Mouse (Mus musculus) lung, embryonic 16.5 days (tissue): ENCODE data around the gene Cfap97d1. TPM values are rescaled to one million over a fixed set of nuclear protein-coding genes. Genes with fewer than 3 reads are reported as not detected.
A peak's percentile ranks its signal among the peaks of the same experiment; 100 is the strongest.

ENCODE experiments used
- ATAC-seq: fragments of 200-750 bp; cut with Nextera tagmentation; 2 replicates; pipeline ENCODE4 v1.8.0; 2017; ENCODE audit warnings: low read depth, mild to moderate bottlenecking, moderate library complexity
- H3K27ac ChIP-seq: fragments of 300-500 bp; sonication (generic); 2 replicates; pipeline ENCODE4 v1.5.1; 2014; ENCODE audit warnings: mild to moderate bottlenecking, control low read depth, low read length
- H3K27me3 ChIP-seq: fragments of 300-500 bp; sonication (generic); 2 replicates; pipeline ENCODE4 v1.6.1; 2014; ENCODE audit warnings: low read depth, low read length, mixed read lengths; ENCODE audit not compliant: control insufficient read depth, insufficient read depth
- H3K36me3 ChIP-seq: fragments of 300-500 bp; sonication (generic); 2 replicates; pipeline ENCODE4 v1.6.1; 2014; ENCODE audit warnings: low read length; ENCODE audit not compliant: control insufficient read depth, insufficient read depth
- H3K4me1 ChIP-seq: fragments of 300-500 bp; sonication (generic); replicated peaks from 2 replicates; pipeline ENCODE4 v1.6.1; 2014; ENCODE audit warnings: low read length, mixed read lengths; ENCODE audit not compliant: control insufficient read depth, insufficient read depth
- H3K4me2 ChIP-seq: fragments of 300-500 bp; sonication (generic); 2 replicates; pipeline ENCODE4 v1.6.1; 2014; ENCODE audit warnings: low read depth, low read length, control low read depth
- H3K4me3 ChIP-seq: fragments of 300-500 bp; sonication (generic); 2 replicates; pipeline ENCODE4 v1.5.1; 2014; ENCODE audit warnings: mild to moderate bottlenecking, low read length, control low read depth
- H3K9ac ChIP-seq: fragments of 300-500 bp; sonication (generic); 2 replicates; pipeline ENCODE4 v1.6.1; 2014; ENCODE audit warnings: low read length, control low read depth
- H3K9me3 ChIP-seq: fragments of 300-500 bp; sonication (generic); 2 replicates; pipeline ENCODE4 v1.6.1; 2016; ENCODE audit warnings: low read length; ENCODE audit not compliant: control insufficient read depth
- WGBS: fragments of 180-500 bp; shearing (Covaris S2); extraction: QIAGEN DNeasy Blood & Tissue Kit; methylation state at CpG from one replicate; pipeline ENCODE4 v1.1.7; 2014; 5-methylcytosine and 5-hydroxymethylcytosine counted together
- polyA plus RNA-seq: library from polyadenylated mRNA; unstranded; fragments of >200 nt; fragmentation: Nextera tagmentation; extraction: Ambion mirVana; gene quantifications from 2 replicates; pipeline ENCODE4 v1.2.1, GENCODE M21; 2015

The Cfap97d1 gene
- polyA plus RNA-seq, 1 experiment from 2014 or later, result not detected

DNA sequence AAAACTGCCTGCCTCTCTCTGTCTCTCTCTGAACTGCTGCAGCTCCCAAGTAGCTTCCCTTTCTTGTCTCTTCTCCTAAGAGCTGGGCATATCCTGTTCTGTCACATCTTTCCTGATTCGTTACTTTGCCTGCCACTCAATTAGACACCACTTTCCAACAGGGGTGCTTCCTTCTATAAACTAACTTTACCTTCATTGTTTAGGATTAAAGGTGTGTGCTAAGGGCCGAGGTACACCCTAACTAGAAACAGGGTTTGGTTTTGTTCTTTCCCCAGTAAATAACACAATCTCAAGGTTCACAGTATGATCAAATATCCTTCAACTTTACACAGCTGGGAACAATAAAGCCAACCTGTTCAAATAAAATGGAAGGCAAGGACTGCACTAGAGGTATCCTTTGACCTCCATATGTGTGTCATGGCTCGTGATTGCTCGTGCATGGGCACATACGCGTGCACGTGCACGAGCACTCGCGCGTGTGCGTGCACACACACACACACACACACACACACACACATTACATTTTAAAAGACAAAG lies 49.0 kb downstream of the Cfap97d1 start:
- Histone ChIP-seq H3K9ac (no peak overlapping the region), H3K27me3 (no peaks in the 10 kb centered on the region; the same call in 1 of the 2 replicates), H3K36me3 (no peaks in the 10 kb centered on the region), H3K27ac (no peak overlapping the region), H3K4me1 (no peaks in the 10 kb centered on the region), H3K9me3 (no peaks in the 10 kb centered on the region), H3K4me2 (no peak overlapping the region), H3K4me3 (no peak overlapping the region)
- 84% methylated on average over 12 of the region's 12 CpGs for WGBS
- no peak for ATAC-seq

DNA sequence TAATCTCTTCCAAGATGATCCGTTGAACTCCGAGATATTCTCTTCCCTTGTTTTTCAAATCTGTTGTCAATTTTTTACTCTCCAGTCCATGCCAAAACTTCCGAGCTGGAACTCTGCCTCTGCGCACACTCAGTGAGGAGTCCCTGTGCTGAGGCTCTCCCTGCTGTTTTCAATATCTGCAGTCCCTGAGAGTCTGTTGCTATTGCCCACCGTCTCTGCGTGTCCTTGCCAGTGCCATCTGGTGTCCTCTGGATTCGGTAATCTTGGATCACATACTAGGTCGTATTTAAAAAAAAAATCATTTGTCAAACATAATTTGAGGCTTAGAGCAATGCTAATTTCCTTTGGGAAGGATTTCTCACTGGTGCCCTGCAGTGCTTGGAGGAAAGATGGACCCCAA lies 50.8 kb downstream of the Cfap97d1 start:
- H3K27me3 ChIP-seq, result no peaks in the 10 kb centered on the region; the same call in 1 of the 2 replicates
- H3K4me3 ChIP-seq, result no peak overlapping the region
- peaks cover 4% of the 10 kb centered on the region; the same call in 1 of the 2 replicates for H3K4me1 ChIP-seq
- no peaks in the 10 kb centered on the region for H3K36me3 ChIP-seq
- no peak overlapping the region for H3K4me2 ChIP-seq
- WGBS, result 61% methylated on average over 8 of the region's 8 CpGs
- no peak overlapping the region for H3K9ac ChIP-seq
- no peak for ATAC-seq
- H3K27ac ChIP-seq, result no peak overlapping the region
- H3K9me3 ChIP-seq, result no peaks in the 10 kb centered on the region

DNA sequence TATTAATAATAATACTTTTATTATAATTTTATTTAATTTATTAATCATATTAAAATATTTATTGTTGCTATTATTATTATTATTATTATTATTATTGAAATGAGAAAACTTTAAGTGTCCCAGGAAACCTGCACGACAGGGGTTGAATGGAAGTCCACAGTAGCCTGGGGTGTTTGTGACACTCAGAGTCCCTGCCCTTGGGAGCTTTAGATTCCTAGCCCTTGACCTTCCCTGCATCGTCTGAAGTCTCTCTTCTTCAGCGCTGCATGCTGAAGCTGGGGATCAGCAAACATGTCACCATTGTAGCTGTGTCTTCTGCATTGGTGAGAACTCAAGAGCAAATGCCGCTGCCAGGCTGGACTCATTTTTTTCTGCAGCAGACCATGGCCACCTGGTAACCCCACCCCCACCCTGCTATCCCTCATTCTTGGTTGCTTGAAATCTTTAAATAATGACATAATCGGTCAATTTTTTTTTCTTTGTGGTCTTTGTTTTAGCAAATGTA lies 51.4 kb downstream of the Cfap97d1 start:
- Histone ChIP-seq H3K36me3 (no peaks in the 10 kb centered on the region), H3K9ac (no peak overlapping the region), H3K4me2 (no peak overlapping the region), H3K4me1 (peaks cover 5% of the 10 kb centered on the region; the same call in 1 of the 2 replicates), H3K4me3 (no peak overlapping the region), H3K27ac (no peak overlapping the region), H3K27me3 (no peaks in the 10 kb centered on the region; the same call in 1 of the 2 replicates), H3K9me3 (no peaks in the 10 kb centered on the region)
- no peak for ATAC-seq
- 60% methylated on average over 5 of the region's 5 CpGs for WGBS

DNA sequence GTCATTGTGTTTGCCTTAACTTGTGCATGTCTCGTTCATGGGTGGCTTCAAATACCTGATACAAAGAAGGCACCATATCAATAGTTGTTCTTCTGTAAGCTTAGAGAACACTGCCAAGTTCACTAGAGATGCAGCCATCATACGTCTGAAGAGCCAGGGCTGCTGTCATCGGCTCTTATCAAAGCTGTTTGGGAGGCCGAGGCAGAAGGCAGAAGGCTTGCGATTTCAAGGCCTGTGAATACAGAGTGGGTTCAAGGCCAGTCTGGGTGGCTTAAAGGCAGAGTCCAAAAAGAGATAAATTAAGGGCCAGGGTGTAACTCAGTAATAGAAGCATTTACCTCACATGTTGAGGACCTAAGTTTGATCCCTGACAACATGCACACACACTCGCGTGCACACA lies 52.3 kb downstream of the Cfap97d1 start:
- no peak for ATAC-seq
- H3K27me3 ChIP-seq, result no peaks in the 10 kb centered on the region
- H3K9ac ChIP-seq, result no peak overlapping the region
- 63% methylated on average over 7 of the region's 7 CpGs for WGBS
- H3K4me3 ChIP-seq, result no peak overlapping the region
- H3K4me1 ChIP-seq, result peaks cover 5% of the 10 kb centered on the region; the same call in 1 of the 2 replicates
- no peak overlapping the region for H3K27ac ChIP-seq
- H3K4me2 ChIP-seq, result no peak overlapping the region
- H3K9me3 ChIP-seq, result no peaks in the 10 kb centered on the region
- H3K36me3 ChIP-seq, result no peaks in the 10 kb centered on the region

DNA sequence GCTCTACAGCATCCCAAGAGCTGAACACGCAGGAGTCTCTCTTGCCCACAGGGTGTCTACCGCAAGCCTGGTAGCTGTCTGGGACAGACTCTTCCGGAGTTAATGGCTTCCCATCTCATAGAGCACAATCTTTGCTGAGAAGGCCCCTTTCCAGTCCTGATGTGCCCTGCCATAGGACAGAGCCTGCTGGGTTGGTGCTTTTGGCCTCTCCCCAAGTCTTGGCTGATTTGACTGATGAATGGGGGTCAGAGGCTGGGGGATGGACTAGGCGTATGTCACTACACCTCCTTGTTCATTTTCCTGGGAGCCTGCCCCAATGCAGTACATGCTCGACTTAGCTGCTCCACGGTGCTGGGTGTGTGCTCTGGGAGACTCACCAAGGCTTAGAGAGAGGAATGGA lies 53.7 kb downstream of the Cfap97d1 start:
- Histone ChIP-seq H3K36me3 (no peaks in the 10 kb centered on the region), H3K27ac (no peak overlapping the region), H3K27me3 (no peaks in the 10 kb centered on the region), H3K9ac (no peak overlapping the region), H3K9me3 (no peaks in the 10 kb centered on the region), H3K4me1 (peaks cover 5% of the 10 kb centered on the region; the same call in 1 of the 2 replicates), H3K4me2 (no peak overlapping the region), H3K4me3 (no peak overlapping the region)
- no peak for ATAC-seq
- WGBS, result 68% methylated on average over 6 of the region's 6 CpGs

DNA sequence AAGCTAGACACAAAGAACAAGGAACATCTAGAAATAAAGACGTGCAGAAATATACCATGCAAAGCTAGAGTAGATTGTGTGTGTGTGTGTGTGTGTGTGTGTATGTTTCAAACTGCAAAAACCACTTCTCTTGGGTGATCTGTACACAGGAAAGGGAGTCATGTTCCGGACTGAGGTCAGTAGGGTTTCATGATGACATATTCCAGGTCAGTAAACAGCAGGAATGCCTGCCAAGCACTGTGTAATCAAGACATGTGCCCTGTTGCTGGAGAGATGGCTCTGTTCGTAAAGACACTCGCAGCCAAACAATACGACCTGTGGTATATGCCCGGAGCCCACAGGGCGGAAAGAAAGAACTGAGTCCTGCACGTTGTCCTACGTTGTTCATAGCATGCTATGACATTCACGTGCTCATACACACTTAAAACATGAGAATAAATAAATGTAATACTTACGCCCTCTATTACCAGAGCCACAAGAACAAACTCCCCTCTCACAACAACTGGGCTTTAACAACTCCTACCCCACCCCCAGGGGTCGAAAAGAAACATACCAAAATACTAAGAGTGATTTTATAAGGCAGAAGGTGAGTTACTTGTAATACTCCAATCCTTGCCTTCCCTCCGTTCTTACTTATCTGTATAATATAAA lies 55.5 kb downstream of the Cfap97d1 start:
- no peak for ATAC-seq
- H3K4me1 ChIP-seq, result peaks cover 5% of the 10 kb centered on the region; the same call in 1 of the 2 replicates
- no peak overlapping the region for H3K4me2 ChIP-seq
- no peak overlapping the region for H3K27ac ChIP-seq
- H3K36me3 ChIP-seq, result no peaks in the 10 kb centered on the region
- no peaks in the 10 kb centered on the region for H3K27me3 ChIP-seq
- H3K9ac ChIP-seq, result no peak overlapping the region
- H3K9me3 ChIP-seq, result no peaks in the 10 kb centered on the region
- H3K4me3 ChIP-seq, result no peak overlapping the region
- WGBS, result 49% methylated on average over 13 of the region's 13 CpGs

DNA sequence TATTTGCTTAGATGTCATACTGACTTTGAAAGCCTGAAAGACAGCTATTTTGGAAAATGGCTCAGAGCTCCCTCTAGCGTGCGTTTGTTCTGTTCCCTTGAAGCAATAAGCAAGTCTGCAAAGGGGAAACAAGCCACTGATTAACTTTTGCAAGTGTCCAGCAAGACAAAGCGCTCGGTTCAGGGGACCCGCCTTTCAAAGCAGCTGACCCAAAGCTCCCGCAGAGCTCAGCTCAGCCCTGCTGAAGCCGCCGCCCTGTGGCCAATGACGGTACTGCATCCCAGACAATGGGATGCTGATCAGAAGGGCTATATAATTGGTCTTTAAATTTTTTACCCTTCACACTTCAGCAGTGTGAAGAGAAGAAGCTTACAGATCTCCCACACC lies 56.1 kb downstream of the Cfap97d1 start:
- WGBS, result 0% methylated on average over 9 of the region's 9 CpGs
- Histone ChIP-seq H3K27ac (no peak overlapping the region), H3K4me3 (no peak overlapping the region), H3K9ac (no peak overlapping the region), H3K27me3 (no peaks in the 10 kb centered on the region), H3K36me3 (no peaks in the 10 kb centered on the region), H3K4me1 (peaks cover 5% of the 10 kb centered on the region; the same call in 1 of the 2 replicates), H3K4me2 (no peak overlapping the region), H3K9me3 (no peaks in the 10 kb centered on the region)
- ATAC-seq, result peak; percentile 96

DNA sequence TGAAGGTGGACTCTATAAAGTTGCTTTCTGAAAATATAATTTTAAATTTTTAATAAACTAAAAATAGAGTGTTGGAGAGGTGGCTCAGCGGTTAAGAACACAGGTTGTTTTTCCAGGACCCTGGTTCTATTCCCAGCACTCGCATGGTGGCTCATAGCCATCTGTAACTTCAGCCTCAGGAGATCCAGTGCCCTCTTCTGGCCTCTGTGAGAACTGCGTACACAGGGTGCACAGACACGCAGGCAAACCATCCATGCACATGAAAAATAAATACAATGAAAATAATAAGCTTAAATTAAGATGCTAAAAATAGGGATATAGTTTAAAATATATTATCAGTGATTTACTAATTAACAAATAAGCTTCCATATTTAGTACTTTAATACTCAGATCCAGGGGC lies 56.6 kb downstream of the Cfap97d1 start:
- 74% methylated on average over 4 of the region's 4 CpGs for WGBS
- no peak overlapping the region for H3K4me3 ChIP-seq
- H3K9ac ChIP-seq, result no peak overlapping the region
- H3K27me3 ChIP-seq, result no peaks in the 10 kb centered on the region
- ATAC-seq, result no peak
- no peak overlapping the region for H3K27ac ChIP-seq
- no peak overlapping the region for H3K4me2 ChIP-seq
- no peaks in the 10 kb centered on the region for H3K36me3 ChIP-seq
- H3K4me1 ChIP-seq, result peaks cover 5% of the 10 kb centered on the region; the same call in 1 of the 2 replicates
- no peaks in the 10 kb centered on the region for H3K9me3 ChIP-seq

DNA sequence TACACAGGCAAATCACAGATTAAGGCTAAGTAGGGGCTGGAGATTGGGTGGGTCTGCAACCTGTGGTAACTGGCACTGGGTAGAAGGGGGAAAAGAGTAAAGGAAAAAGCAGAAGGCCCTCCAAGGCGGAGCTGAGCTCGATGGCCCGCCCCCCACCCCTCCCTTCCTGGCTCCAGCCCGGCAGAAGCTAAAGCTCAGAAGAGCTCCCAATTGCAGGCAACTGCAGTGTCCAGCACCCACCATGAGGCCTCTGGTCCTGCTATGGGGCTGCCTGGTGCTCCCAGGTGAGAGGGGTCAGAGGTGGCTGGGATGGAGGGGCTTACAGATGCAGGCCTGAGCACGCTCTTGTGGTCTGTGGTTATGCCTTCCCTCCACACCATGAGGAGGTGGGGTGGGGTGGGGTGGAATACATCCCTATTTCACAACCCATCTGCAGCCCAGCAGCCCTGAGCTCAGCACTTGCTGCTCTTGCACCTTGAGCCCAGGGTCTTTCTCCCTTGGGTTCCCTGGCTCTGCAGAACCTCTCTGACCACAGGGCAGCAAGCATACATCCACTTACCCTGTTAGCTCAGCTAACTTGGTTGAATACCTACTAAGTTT lies 57.4 kb downstream of the Cfap97d1 start, which contains the start of gene Cd300lg:
Cd300lg (plus strand) TSS at position 160 of the 600 bp plus-strand sequence.
- Histone ChIP-seq H3K4me2 (no peak within 1 kb of the TSS), H3K4me3 (no peak within 1 kb of the TSS), H3K36me3 (no peaks in the 10 kb centered on the region), H3K27ac (no peak within 1 kb of the TSS), H3K9me3 (no peaks in the 10 kb centered on the region), H3K4me1 (peaks cover 5% of the 10 kb centered on the region; the same call in 1 of the 2 replicates), H3K27me3 (no peaks in the 10 kb centered on the region), H3K9ac (no peak within 1 kb of the TSS)
- ATAC-seq, result no peak
- WGBS, result 57% methylated on average over 5 of the region's 5 CpGs
